Mouse (Mus musculus) brown adipose tissue, adult 24 weeks (tissue): Measurements from ENCODE around the gene Sytl1. TPM values are rescaled to one million over a fixed set of nuclear protein-coding genes. Genes with fewer than 3 reads are reported as not detected.

ENCODE experiments used
- H3K27ac ChIP-seq: fragments of 200-500 bp; replicated peaks from 2 replicates; pipeline ENCODE4 v1.5.1; 2012; ENCODE audit warnings: low read depth, mild to moderate bottlenecking, low read length
- H3K4me1 ChIP-seq: fragments of 200-500 bp; 2 replicates; pipeline ENCODE4 v1.6.1; 2012; ENCODE audit warnings: low read length, mixed read lengths; ENCODE audit not compliant: control insufficient read depth, insufficient read depth, insufficient read length
- H3K4me3 ChIP-seq: fragments of 200-500 bp; 2 replicates; pipeline ENCODE4 v1.5.1; 2012; ENCODE audit warnings: low read depth, mild to moderate bottlenecking, low read length, moderate library complexity; ENCODE audit not compliant: insufficient read depth
- polyA plus RNA-seq: library from polyadenylated mRNA; stranded (reverse); fragments of >200 nt; gene quantifications from 2 replicates; pipeline ENCODE4 v1.2.4, GENCODE M21; 2012; ENCODE audit not compliant: missing spikeins, insufficient read depth, insufficient read length

Gene Sytl1
- polyA plus RNA-seq, 1 experiment, result 3.2 TPM

- H3K4me3 ChIP-seq, result no peak overlapping the region
- H3K27ac ChIP-seq, result no peak overlapping the region
- no peaks in the 10 kb centered on the region for H3K4me1 ChIP-seq
Observed at GRCm38 (mm10) chr4:133220656-133221055, 42.3 kb downstream of the Sytl1 start.

- H3K4me1 ChIP-seq, result no peaks in the 10 kb centered on the region
- no peak overlapping the region for H3K27ac ChIP-seq
- H3K4me3 ChIP-seq, result no peak overlapping the region
Observed at GRCm38 (mm10) chr4:133218745-133219144, 44.2 kb downstream of the Sytl1 start.

- Histone ChIP-seq H3K27ac (no peak overlapping the region), H3K4me3 (no peak overlapping the region), H3K4me1 (no peaks in the 10 kb centered on the region; the same call in 1 of the 2 replicates)
Observed at GRCm38 (mm10) chr4:133217641-133218040, 45.3 kb downstream of the Sytl1 start.

- Histone ChIP-seq H3K4me3 (no peak overlapping the region), H3K4me1 (no peaks in the 10 kb centered on the region; the same call in 1 of the 2 replicates), H3K27ac (no peak overlapping the region)
Observed at GRCm38 (mm10) chr4:133213661-133214060, 49.3 kb downstream of the Sytl1 start.

- H3K4me3 ChIP-seq, result no peak overlapping the region
- H3K4me1 ChIP-seq, result no peaks in the 10 kb centered on the region; the same call in 1 of the 2 replicates
- H3K27ac ChIP-seq, result no peak overlapping the region
Observed at GRCm38 (mm10) chr4:133213268-133213590, 49.7 kb downstream of the Sytl1 start.

GRCm38 (mm10) chr4:133212562-133213267, 50.2 kb downstream of the Sytl1 start:
- no peak overlapping the region for H3K27ac ChIP-seq
- H3K4me1 ChIP-seq, result no peaks in the 10 kb centered on the region; the same call in 1 of the 2 replicates
- H3K4me3 ChIP-seq, result peak overlapping the region; percentile 48

- no peaks in the 10 kb centered on the region; the same call in 1 of the 2 replicates for H3K4me1 ChIP-seq
- no peak within 1 kb of the TSS for H3K27ac ChIP-seq
- peak within 1 kb of the TSS; percentile 58 for H3K4me3 ChIP-seq
Observed at GRCm38 (mm10) chr4:133211751-133212561, 51.0 kb downstream of the Sytl1 start, which contains the start of the genes Cd164l2 and Gpr3. Gene Cd164l2 (plus strand): TSS chr4:133212131. Gene Gpr3 (minus strand): TSS chr4:133212536.

- Histone ChIP-seq H3K4me1 (no peaks in the 10 kb centered on the region; the same call in 1 of the 2 replicates), H3K4me3 (no peak overlapping the region), H3K27ac (no peak overlapping the region)
Observed at GRCm38 (mm10) chr4:133210788-133211390, 52.0 kb downstream of the Sytl1 start.

- Histone ChIP-seq H3K27ac (no peak overlapping the region), H3K4me3 (no peak overlapping the region), H3K4me1 (no peaks in the 10 kb centered on the region; the same call in 1 of the 2 replicates)
Observed at GRCm38 (mm10) chr4:133210023-133210787, 52.7 kb downstream of the Sytl1 start.

- no peak overlapping the region for H3K4me3 ChIP-seq
- no peak overlapping the region for H3K27ac ChIP-seq
- no peaks in the 10 kb centered on the region; the same call in 1 of the 2 replicates for H3K4me1 ChIP-seq
Observed at GRCm38 (mm10) chr4:133209366-133209765, 53.5 kb downstream of the Sytl1 start.

- no peak overlapping the region for H3K4me3 ChIP-seq
- H3K4me1 ChIP-seq, result peaks cover 8% of the 10 kb centered on the region
- H3K27ac ChIP-seq, result no peak overlapping the region
Observed at GRCm38 (mm10) chr4:133204379-133204778, 58.5 kb downstream of the Sytl1 start.

GRCm38 (mm10) chr4:133203591-133203990, 59.3 kb downstream of the Sytl1 start:
- Histone ChIP-seq H3K4me1 (peaks cover 12% of the 10 kb centered on the region), H3K4me3 (no peak overlapping the region), H3K27ac (no peak overlapping the region)
